Mouse (Mus musculus): Measurements from ENCODE around the gene Gjb5. TPM values are rescaled to one million over a fixed set of nuclear protein-coding genes. Genes with fewer than 3 reads are reported as not detected.
A peak's percentile ranks its signal among the peaks of the same experiment; 100 is the strongest.

The Gjb5 gene
- total and polyA plus RNA-seq, 3 experiments, result not detected

GRCm38 (mm10) chr4:127327258-127327657 is 30.7 kb downstream of the Gjb5 start:
- Histone ChIP-seq H3K27me3 (ENCODE audit: control insufficient read depth in 1 of 2, insufficient read depth in 2 of 2, low read length in 2 of 2) (no peaks in the 10 kb centered on the region), H3K4me1 (ENCODE audit: control insufficient read depth in 1 of 2, insufficient read depth in 2 of 2, low read length in 2 of 2) (no peaks in the 10 kb centered on the region)

GRCm38 (mm10) chr4:127325276-127325675 is 32.7 kb downstream of the Gjb5 start:
- H3K4me1 ChIP-seq (ENCODE audit: control insufficient read depth in 1 of 2, insufficient read depth in 2 of 2, low read length in 2 of 2), result no peaks in the 10 kb centered on the region
- no peak overlapping the region for H3K4me3 ChIP-seq (ENCODE audit: control insufficient read depth in 1 of 2, insufficient read depth in 1 of 2, low read depth in 2 of 2, low read length in 2 of 2)
- H3K36me3 ChIP-seq (ENCODE audit: control insufficient read depth in 1 of 2, insufficient read depth in 2 of 2, low read length in 2 of 2), result no peaks in the 10 kb centered on the region
- no peak for DNase-seq (ENCODE audit: low read depth, low spot score)
- no peak overlapping the region for H3K27ac ChIP-seq (ENCODE audit: control insufficient read depth, low read depth, low read length)
- no peaks in the 10 kb centered on the region for H3K27me3 ChIP-seq (ENCODE audit: control insufficient read depth in 1 of 2, insufficient read depth in 2 of 2, low read length in 2 of 2)
- no peaks in the 10 kb centered on the region for H3K9me3 ChIP-seq (replicated peaks; ENCODE audit: insufficient read depth, low read length)
- no peaks in the 10 kb centered on the region for H3K79me2 ChIP-seq (ENCODE audit: control insufficient read depth, insufficient read depth, low read length, poor library complexity)
- H3K9ac ChIP-seq (ENCODE audit: control insufficient read depth, low read depth, low read length, poor library complexity, severe bottlenecking), result no peak overlapping the region
- TF ChIP-seq USF2 (IDR thresholded peaks at IDR 0.05; ENCODE audit: borderline replicate concordance in 1 of 2, insufficient read depth in 1 of 2, low read depth in 1 of 2, low read length in 2 of 2), result no peak
- TF ChIP-seq CHD2 (IDR thresholded peaks at IDR 0.05; ENCODE audit: low read length), result no peak
- no peak for TF ChIP-seq TBP (IDR thresholded peaks at IDR 0.05; ENCODE audit: low read depth, low read length)
- no peak for TF ChIP-seq GABPA (IDR thresholded peaks at IDR 0.05; ENCODE audit: low read depth, low read length)
- TF ChIP-seq HCFC1 (IDR thresholded peaks at IDR 0.05; ENCODE audit: low read depth, low read length), result no peak
- TF ChIP-seq POLR2A (IDR thresholded peaks at IDR 0.05; ENCODE audit: control insufficient read depth in 1 of 2, insufficient read depth in 1 of 2, low read depth in 1 of 2, low read length in 2 of 2, poor library complexity in 1 of 2), result no peak

More at GRCm38 (mm10) chr4:127327258-127327657, 30.7 kb downstream of the Gjb5 start:
- no peak overlapping the region for H3K4me3 ChIP-seq (ENCODE audit: control insufficient read depth in 1 of 2, insufficient read depth in 1 of 2, low read depth in 2 of 2, low read length in 2 of 2)
- no peaks in the 10 kb centered on the region for H3K36me3 ChIP-seq (ENCODE audit: control insufficient read depth in 1 of 2, insufficient read depth in 2 of 2, low read length in 2 of 2)
- no peak for DNase-seq (ENCODE audit: low read depth, low spot score)
- no peak overlapping the region for H3K27ac ChIP-seq (ENCODE audit: control insufficient read depth, low read depth, low read length)
- no peak overlapping the region for H3K9ac ChIP-seq (ENCODE audit: control insufficient read depth, low read depth, low read length, poor library complexity, severe bottlenecking)
- TF ChIP-seq NELFE (IDR thresholded peaks at IDR 0.05; ENCODE audit: low read depth, low read length) (no peak), MEF2A (IDR thresholded peaks at IDR 0.05; ENCODE audit: extremely low read depth, insufficient replicate concordance, low read depth, low read length, poor library complexity, severe bottlenecking) (no peak), MAFK (IDR thresholded peaks at IDR 0.05; ENCODE audit: borderline replicate concordance, low read depth, low read length) (no peak), POLR2AphosphoS5 (IDR thresholded peaks at IDR 0.05; ENCODE audit: borderline replicate concordance, low read depth, low read length) (no peak), JUND (IDR thresholded peaks at IDR 0.05; ENCODE audit: low read depth, low read length) (no peak), KAT2A (conservative IDR thresholded peaks at IDR 0.05; ENCODE audit: low read depth, low read length) (no peak), MYC (IDR thresholded peaks at IDR 0.05; ENCODE audit: low read depth, low read length) (no peak)
- no peaks in the 10 kb centered on the region for H3K9me3 ChIP-seq (replicated peaks; ENCODE audit: insufficient read depth, low read length)
- H3K79me2 ChIP-seq (ENCODE audit: control insufficient read depth, insufficient read depth, low read length, poor library complexity), result no peaks in the 10 kb centered on the region

GRCm38 (mm10) chr4:127324759-127325158 is 33.2 kb downstream of the Gjb5 start:
- no peak overlapping the region for H3K9ac ChIP-seq (ENCODE audit: control insufficient read depth, low read depth, low read length, poor library complexity, severe bottlenecking)
- H3K4me3 ChIP-seq (ENCODE audit: control insufficient read depth in 1 of 2, insufficient read depth in 1 of 2, low read depth in 2 of 2, low read length in 2 of 2), result no peak overlapping the region
- H3K79me2 ChIP-seq (ENCODE audit: control insufficient read depth, insufficient read depth, low read length, poor library complexity), result no peaks in the 10 kb centered on the region
- H3K36me3 ChIP-seq (ENCODE audit: control insufficient read depth in 1 of 2, insufficient read depth in 2 of 2, low read length in 2 of 2), result no peaks in the 10 kb centered on the region
- no peaks in the 10 kb centered on the region for H3K9me3 ChIP-seq (replicated peaks; ENCODE audit: insufficient read depth, low read length)
- H3K27me3 ChIP-seq (ENCODE audit: control insufficient read depth in 1 of 2, insufficient read depth in 2 of 2, low read length in 2 of 2), result no peaks in the 10 kb centered on the region
- peak; percentile 37 for DNase-seq (ENCODE audit: low read depth, low spot score)
- 0 out of 2 replicates have a peak, but pooled peaks have one; percentile 15 for TF ChIP-seq MAX (IDR thresholded peaks at IDR 0.05; ENCODE audit: low read length)
- TF ChIP-seq SMC3 (IDR thresholded peaks at IDR 0.05; ENCODE audit: low read depth, low read length), result peak; percentile 24; the same call in 1 of the 2 replicates
- no peak for TF ChIP-seq GATA1 (IDR thresholded peaks at IDR 0.05; ENCODE audit: low read depth, low read length)
- no peak for TF ChIP-seq CHD2 (IDR thresholded peaks at IDR 0.05; ENCODE audit: low read length)
- TF ChIP-seq ZKSCAN1 (IDR thresholded peaks at IDR 0.05; ENCODE audit: low read depth, low read length), result no peak
- no peak for TF ChIP-seq HCFC1 (IDR thresholded peaks at IDR 0.05; ENCODE audit: low read depth, low read length)
- TF ChIP-seq CTCF (IDR thresholded peaks at IDR 0.05 in 2 of 3, conservative IDR thresholded peaks at IDR 0.05 in 1 of 3; ENCODE audit: control insufficient read depth in 1 of 3, insufficient read depth in 1 of 3, low read depth in 2 of 3, low read length in 3 of 3, poor library complexity in 1 of 3, severe bottlenecking in 1 of 3), result peak; percentile 40 to 58 (median 45)
- peak; percentile 26 for TF ChIP-seq RAD21 (IDR thresholded peaks at IDR 0.05; ENCODE audit: low read depth, low read length)
- H3K4me1 ChIP-seq (ENCODE audit: control insufficient read depth in 1 of 2, insufficient read depth in 2 of 2, low read length in 2 of 2), result no peaks in the 10 kb centered on the region
- no peak overlapping the region for H3K27ac ChIP-seq (ENCODE audit: control insufficient read depth, low read depth, low read length)

All from MEL (cell line).